In genomic region chr2:4614276-4614929, GRCm38 (mm10) we compare ENCODE assay signal across 7 mouse cellular contexts. TPM values are rescaled to one million over a fixed set of nuclear protein-coding genes. Genes with fewer than 3 reads are reported as not detected.
DNase-seq lines count a peak whose midpoint lies in the region; ATAC-seq lines count a peak whose summit lies in the region.
"Not testable (repeated sequence)": the region's sequence is repeated elsewhere in the genome, so short reads cannot be mapped to it uniquely, and the experiment has no call there.

No protein-coding gene starts in this region.

- H3K4me1 ChIP-seq in embryonic facial prominence, embryonic 14.5 days (ENCODE audit: control insufficient read depth, insufficient read depth, low read length); forebrain, embryonic 16.5 days (replicated peaks; ENCODE audit: control insufficient read depth, insufficient read depth, low read length); heart, embryonic 14.5 days (ENCODE audit: control insufficient read depth in 2 of 2, insufficient read depth in 2 of 2, low read length in 2 of 2); hindbrain, embryonic 16.5 days (ENCODE audit: control insufficient read depth, insufficient read depth, low read depth, low read length): not testable (repeated sequence)

- peaks cover 41% of the 10 kb centered on the region for H3K36me3 ChIP-seq in embryonic facial prominence, embryonic 14.5 days (ENCODE audit: control insufficient read depth, insufficient read depth, low read length)
- H3K36me3 ChIP-seq in forebrain, embryonic 16.5 days (ENCODE audit: control insufficient read depth, insufficient read depth), result peaks cover 24% of the 10 kb centered on the region
- peaks cover 45% of the 10 kb centered on the region for H3K36me3 ChIP-seq in heart, embryonic 14.5 days (ENCODE audit: control insufficient read depth, insufficient read depth, low read length)
- peaks cover 31% of the 10 kb centered on the region for H3K36me3 ChIP-seq in hindbrain, embryonic 16.5 days (ENCODE audit: control insufficient read depth, insufficient read depth, low read length)

- peak; percentile 42 for DNase-seq in embryonic facial prominence, embryonic 14.5 days (ENCODE audit: low spot score)
- peak; percentile 14 to 33 for DNase-seq in kidney, adult 8-10 months
- peak; percentile 26 to 56 for DNase-seq in kidney, postnatal 25 days
- DNase-seq in lung, postnatal 10 days, result peak; percentile 36

- H3K4me3 ChIP-seq in embryonic facial prominence, embryonic 14.5 days (ENCODE audit: low read depth, low read length); forebrain, embryonic 16.5 days (replicated peaks; ENCODE audit: low read length); heart, embryonic 14.5 days (ENCODE audit: control insufficient read depth in 1 of 2, insufficient read depth in 1 of 2, low read depth in 1 of 2, low read length in 2 of 2); hindbrain, embryonic 16.5 days (ENCODE audit: low read length): not testable (repeated sequence)

- not testable (repeated sequence) for H3K4me2 ChIP-seq in embryonic facial prominence, embryonic 14.5 days (ENCODE audit: low read depth, low read length); forebrain, embryonic 16.5 days (ENCODE audit: low read length); heart, embryonic 14.5 days (ENCODE audit: low read length); hindbrain, embryonic 16.5 days (ENCODE audit: low read length)

- WGBS in embryonic facial prominence, embryonic 14.5 days, result 36% methylated on average over 6 of the region's 6 CpGs
- WGBS in forebrain, embryonic 16.5 days, result 34% methylated on average over 6 of the region's 6 CpGs
- 15% methylated on average over 6 of the region's 6 CpGs for WGBS in heart, embryonic 14.5 days
- WGBS in hindbrain, embryonic 16.5 days, result 53% methylated on average over 6 of the region's 6 CpGs

- ATAC-seq in embryonic facial prominence, embryonic 14.5 days (ENCODE audit: low read depth), result peak; percentile 41
- peak; percentile 75 for ATAC-seq in forebrain, embryonic 16.5 days
- ATAC-seq in heart, embryonic 14.5 days (ENCODE audit: insufficient number of reproducible peaks, insufficient read depth, low FRiP score, low read depth), result peak; percentile 66
- peak; percentile 35; the same call in 1 of the 2 replicates for ATAC-seq in hindbrain, embryonic 16.5 days

- H3K9me3 ChIP-seq in embryonic facial prominence, embryonic 14.5 days (ENCODE audit: control insufficient read depth, low read length); forebrain, embryonic 16.5 days (ENCODE audit: control insufficient read depth, low read length); heart, embryonic 14.5 days (ENCODE audit: control insufficient read depth, low read length); hindbrain, embryonic 16.5 days (ENCODE audit: control insufficient read depth, low read length): not testable (repeated sequence)

- not testable (repeated sequence) for H3K27me3 ChIP-seq in embryonic facial prominence, embryonic 14.5 days (replicated peaks; ENCODE audit: control insufficient read depth, insufficient read depth, low read length); forebrain, embryonic 16.5 days (replicated peaks; ENCODE audit: control insufficient read depth, insufficient read depth, low read length); heart, embryonic 14.5 days (ENCODE audit: control insufficient read depth, insufficient read depth, low read length); hindbrain, embryonic 16.5 days (replicated peaks; ENCODE audit: control insufficient read depth, insufficient read depth, low read length)

- H3K9ac ChIP-seq in embryonic facial prominence, embryonic 14.5 days (ENCODE audit: low read depth, low read length); forebrain, embryonic 16.5 days (replicated peaks; ENCODE audit: low read depth, low read length); heart, embryonic 14.5 days (ENCODE audit: low read length); hindbrain, embryonic 16.5 days (ENCODE audit: low read depth, low read length): not testable (repeated sequence)

- H3K27ac ChIP-seq in embryonic facial prominence, embryonic 14.5 days (replicated peaks; ENCODE audit: low read depth, low read length); forebrain, embryonic 16.5 days (ENCODE audit: low read length); hindbrain, embryonic 16.5 days (ENCODE audit: low read depth, low read length): not testable (repeated sequence)
- peak overlapping the region in 1 of 2 experiments; percentile 44; a peak in 2 of 4 replicates for H3K27ac ChIP-seq in heart, embryonic 14.5 days (replicated peaks in 1 of 2; ENCODE audit: control insufficient read depth in 1 of 2, insufficient read depth in 1 of 2, low read depth in 2 of 2, low read length in 2 of 2)

RNA-seq across cellular contexts. Expression of gene Prpf18, which starts 37.5 kb away (rescaled TPM):
- 29.3 and 31.9 TPM in 2 replicates for polyA plus RNA-seq in embryonic facial prominence, embryonic 14.5 days (2014; fragmentation: Nextera tagmentation; extraction: Ambion mirVana)
- 59.6 and 64.2 TPM in 2 replicates for polyA plus RNA-seq in forebrain, embryonic 16.5 days (2015; fragmentation: Nextera tagmentation; extraction: Ambion mirVana)
- polyA plus RNA-seq in heart, embryonic 14.5 days (2014; fragmentation: Nextera tagmentation; extraction: Ambion mirVana), result 27.7 and 27.8 TPM in 2 replicates
- polyA plus RNA-seq in hindbrain, embryonic 16.5 days (2015; fragmentation: Nextera tagmentation; extraction: Ambion mirVana), result 37.6 and 42.8 TPM in 2 replicates
